ENCODE assay signal across 8 mouse cellular contexts in genomic region chr9:55512027-55512543, GRCm38 (mm10). TPM values are rescaled to one million over a fixed set of nuclear protein-coding genes. Genes with fewer than 3 reads are reported as not detected.
DNase-seq lines count a peak whose midpoint lies in the region; ATAC-seq and TF ChIP-seq lines count a peak whose summit lies in the region.

Etfa (minus strand) TSS chr9:55512243.

- no peak for TF ChIP-seq POLR2A in kidney, adult 2 months (IDR thresholded peaks at IDR 0.05; ENCODE audit: low read depth, low read length)
- peak; percentile 8; the same call in 1 of the 2 replicates for TF ChIP-seq POLR2A in spleen, adult 2 months (IDR thresholded peaks at IDR 0.05; ENCODE audit: low read depth, low read length)

- peak within 1 kb of the TSS; percentile 91 for H3K9ac ChIP-seq in embryonic facial prominence, embryonic 13.5 days
- H3K9ac ChIP-seq in limb, embryonic 12.5 days (replicated peaks), result peak within 1 kb of the TSS; percentile 92
- peak within 1 kb of the TSS; percentile 79 for H3K9ac ChIP-seq in midbrain, embryonic 15.5 days

- peak; percentile 99 for ATAC-seq in embryonic facial prominence, embryonic 13.5 days (ENCODE audit: insufficient number of reproducible peaks, insufficient read depth, low FRiP score, low TSS enrichment, low read depth)
- peak; percentile 98 for ATAC-seq in limb, embryonic 12.5 days (ENCODE audit: insufficient number of reproducible peaks, insufficient read depth, low FRiP score, low TSS enrichment, low read depth)
- peak; percentile 100 for ATAC-seq in midbrain, embryonic 15.5 days (replicated peaks)

- no peak for TF ChIP-seq CTCF in kidney, adult 2 months (conservative IDR thresholded peaks at IDR 0.05; ENCODE audit: insufficient read depth, insufficient read length, low read depth, low read length)
- no peak for TF ChIP-seq CTCF in spleen, adult 2 months (IDR thresholded peaks at IDR 0.05; ENCODE audit: extremely low read depth, insufficient read depth, insufficient read length, insufficient replicate concordance)

- H3K9me3 ChIP-seq in embryonic facial prominence, embryonic 13.5 days, result no peaks in the 10 kb centered on the region
- H3K9me3 ChIP-seq in limb, embryonic 12.5 days, result no peaks in the 10 kb centered on the region
- H3K9me3 ChIP-seq in midbrain, embryonic 15.5 days, result no peaks in the 10 kb centered on the region

- H3K4me3 ChIP-seq in embryonic facial prominence, embryonic 13.5 days, result peak within 1 kb of the TSS; percentile 82
- H3K4me3 ChIP-seq in kidney, adult 2 months (ENCODE audit: insufficient read depth, low read depth, low read length), result peak within 1 kb of the TSS; percentile 89
- H3K4me3 ChIP-seq in limb, embryonic 12.5 days (replicated peaks), result peak within 1 kb of the TSS; percentile 89
- peak within 1 kb of the TSS; percentile 97 for H3K4me3 ChIP-seq in midbrain, embryonic 15.5 days
- H3K4me3 ChIP-seq in spleen, adult 2 months (ENCODE audit: extremely low read depth, insufficient read depth, insufficient read length), result peak within 1 kb of the TSS; percentile 75

- H3K27me3 ChIP-seq in embryonic facial prominence, embryonic 13.5 days, result peaks cover 12% of the 10 kb centered on the region
- H3K27me3 ChIP-seq in kidney, adult 2 months (replicated peaks; ENCODE audit: control insufficient read depth, insufficient read depth, low read length), result no peaks in the 10 kb centered on the region
- peaks cover 12% of the 10 kb centered on the region for H3K27me3 ChIP-seq in limb, embryonic 12.5 days
- H3K27me3 ChIP-seq in midbrain, embryonic 15.5 days (replicated peaks), result peaks cover 10% of the 10 kb centered on the region
- H3K27me3 ChIP-seq in spleen, adult 2 months (ENCODE audit: control insufficient read depth, insufficient read depth, low read length), result no peaks in the 10 kb centered on the region

- H3K27ac ChIP-seq in embryonic facial prominence, embryonic 13.5 days, result peak within 1 kb of the TSS; percentile 92
- peak within 1 kb of the TSS; percentile 84 for H3K27ac ChIP-seq in kidney, adult 2 months (ENCODE audit: insufficient read depth, low read depth, low read length)
- H3K27ac ChIP-seq in limb, embryonic 12.5 days, result peak within 1 kb of the TSS; percentile 91
- peak within 1 kb of the TSS; percentile 82 for H3K27ac ChIP-seq in midbrain, embryonic 15.5 days
- peak within 1 kb of the TSS; percentile 83 for H3K27ac ChIP-seq in spleen, adult 2 months (ENCODE audit: insufficient read depth, low read length)

- peak within 1 kb of the TSS; percentile 76 for H3K4me2 ChIP-seq in embryonic facial prominence, embryonic 13.5 days
- peak within 1 kb of the TSS; percentile 72 for H3K4me2 ChIP-seq in limb, embryonic 12.5 days
- peak within 1 kb of the TSS; percentile 97 for H3K4me2 ChIP-seq in midbrain, embryonic 15.5 days

- H3K36me3 ChIP-seq in embryonic facial prominence, embryonic 13.5 days, result no peaks in the 10 kb centered on the region
- no peaks in the 10 kb centered on the region for H3K36me3 ChIP-seq in kidney, adult 2 months (ENCODE audit: control insufficient read depth, insufficient read depth, low read length)
- no peaks in the 10 kb centered on the region for H3K36me3 ChIP-seq in limb, embryonic 12.5 days
- no peaks in the 10 kb centered on the region for H3K36me3 ChIP-seq in midbrain, embryonic 15.5 days (replicated peaks)
- no peaks in the 10 kb centered on the region for H3K36me3 ChIP-seq in spleen, adult 2 months (ENCODE audit: control insufficient read depth, insufficient read depth, low read length)

- peak; percentile 97 for DNase-seq in 3134 (ENCODE audit: extremely low read depth, insufficient read length, low spot score)
- DNase-seq in adrenal gland, postnatal 36 days, result peak; percentile 97 to 98
- DNase-seq in heart, adult 18-20 months, result peak; percentile 98
- peak; percentile 99 for DNase-seq in kidney, adult 2 months
- DNase-seq in spleen, adult 2 months (ENCODE audit: low read depth in 1 of 2, low spot score in 2 of 2), result peak; percentile 91 to 97

- under 1% methylated on average over 47 of the region's 47 CpGs for WGBS in embryonic facial prominence, embryonic 13.5 days
- WGBS in kidney, adult 2 months, result under 1% methylated on average over 47 of the region's 47 CpGs
- WGBS in limb, embryonic 12.5 days, result under 1% methylated on average over 47 of the region's 47 CpGs
- 2% methylated on average over 47 of the region's 47 CpGs for WGBS in midbrain, embryonic 15.5 days
- under 1% methylated on average over 47 of the region's 47 CpGs for WGBS in spleen, adult 2 months

- H3K4me1 ChIP-seq in embryonic facial prominence, embryonic 13.5 days, result peaks cover 8% of the 10 kb centered on the region; the same call in 1 of the 2 replicates
- peaks cover 5% of the 10 kb centered on the region; the same call in 1 of the 2 replicates for H3K4me1 ChIP-seq in kidney, adult 2 months (ENCODE audit: control insufficient read depth, insufficient read depth, low read length)
- H3K4me1 ChIP-seq in limb, embryonic 12.5 days (replicated peaks), result peaks cover 6% of the 10 kb centered on the region
- peaks cover 11% of the 10 kb centered on the region for H3K4me1 ChIP-seq in midbrain, embryonic 15.5 days
- peaks cover 3% of the 10 kb centered on the region; the same call in 1 of the 2 replicates for H3K4me1 ChIP-seq in spleen, adult 2 months (ENCODE audit: control insufficient read depth, insufficient read depth, insufficient read length)

RNA-seq across cellular contexts. Expression of gene Etfa, which starts in this region (rescaled TPM):
- total RNA-seq in adrenal gland, postnatal 36 days (2021), result 100 to 1,000 TPM; 418 to 565 TPM
- polyA plus RNA-seq in embryonic facial prominence, embryonic 13.5 days (2015; fragmentation: Nextera tagmentation; extraction: Ambion mirVana), result 176 and 189 TPM in 2 replicates
- total RNA-seq in heart, adult 18-20 months (2021), result 1,000 to 10,000 TPM; 1,027 to 1,034 TPM
- 157 and 192 TPM in 2 replicates for polyA plus RNA-seq in kidney, adult 2 months (2012; rRNA removed)
- polyA plus RNA-seq in limb, embryonic 12.5 days (2016; fragmentation: Nextera tagmentation; extraction: Ambion mirVana), result 183 and 192 TPM in 2 replicates
- 71.4 and 81.8 TPM in 2 replicates for polyA plus RNA-seq in midbrain, embryonic 15.5 days (2015; fragmentation: Nextera tagmentation; extraction: Ambion mirVana)
- polyA plus RNA-seq in spleen, adult 2 months (2012; rRNA removed), result 15.2 and 15.9 TPM in 2 replicates

Comparison
In these comparisons a context has a peak if more than half of its experiments do, and no peak if none do; other contexts are left out.
1. Peak in every context shown above with its lines: DNase-seq, ATAC-seq, H3K4me3 ChIP-seq and H3K27ac ChIP-seq.